Mouse (Mus musculus) frontal cortex, adult 2 months (tissue): Measurements from ENCODE around the gene 9830107B12Rik. TPM values are rescaled to one million over a fixed set of nuclear protein-coding genes. Genes with fewer than 3 reads are reported as not detected.

Experiments used
- DNase-seq, 2 experiments: peaks; one replicate each; pipeline ENCODE4 v3.0.0; 2022; ENCODE audit warnings: low spot score in 1 of 2; ENCODE audit errors: extremely low spot score in 1 of 2
- polyA plus RNA-seq: library from polyadenylated mRNA; depleted of rRNA; stranded (reverse); fragments of >200 nt; gene quantifications from 2 replicates; pipeline ENCODE4 v1.2.3, GENCODE M21; 2012; rRNA removed

Gene 9830107B12Rik
- polyA plus RNA-seq, 1 experiment: not detected

DNA sequence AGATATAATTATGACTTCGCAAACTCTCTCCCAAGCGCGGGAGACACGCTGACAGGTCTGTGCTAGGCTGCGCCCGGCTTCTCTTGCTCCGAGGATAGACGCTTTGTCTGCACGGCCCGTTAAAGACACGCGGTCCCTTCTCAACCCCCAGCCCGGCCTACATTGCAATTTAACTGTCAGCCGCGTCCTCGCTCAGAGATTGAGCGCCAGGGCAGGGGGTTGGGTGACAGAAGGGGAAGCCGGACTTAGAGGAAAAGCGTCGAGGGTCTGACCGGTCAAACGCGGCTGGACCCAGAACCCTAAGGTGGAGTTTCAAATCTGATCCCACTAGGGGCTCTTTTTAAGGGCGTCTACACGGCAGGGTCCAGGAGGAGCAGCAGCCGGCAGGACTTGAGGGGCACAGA lies 50.3 kb downstream of the 9830107B12Rik start:
- no peak for DNase-seq

DNA sequence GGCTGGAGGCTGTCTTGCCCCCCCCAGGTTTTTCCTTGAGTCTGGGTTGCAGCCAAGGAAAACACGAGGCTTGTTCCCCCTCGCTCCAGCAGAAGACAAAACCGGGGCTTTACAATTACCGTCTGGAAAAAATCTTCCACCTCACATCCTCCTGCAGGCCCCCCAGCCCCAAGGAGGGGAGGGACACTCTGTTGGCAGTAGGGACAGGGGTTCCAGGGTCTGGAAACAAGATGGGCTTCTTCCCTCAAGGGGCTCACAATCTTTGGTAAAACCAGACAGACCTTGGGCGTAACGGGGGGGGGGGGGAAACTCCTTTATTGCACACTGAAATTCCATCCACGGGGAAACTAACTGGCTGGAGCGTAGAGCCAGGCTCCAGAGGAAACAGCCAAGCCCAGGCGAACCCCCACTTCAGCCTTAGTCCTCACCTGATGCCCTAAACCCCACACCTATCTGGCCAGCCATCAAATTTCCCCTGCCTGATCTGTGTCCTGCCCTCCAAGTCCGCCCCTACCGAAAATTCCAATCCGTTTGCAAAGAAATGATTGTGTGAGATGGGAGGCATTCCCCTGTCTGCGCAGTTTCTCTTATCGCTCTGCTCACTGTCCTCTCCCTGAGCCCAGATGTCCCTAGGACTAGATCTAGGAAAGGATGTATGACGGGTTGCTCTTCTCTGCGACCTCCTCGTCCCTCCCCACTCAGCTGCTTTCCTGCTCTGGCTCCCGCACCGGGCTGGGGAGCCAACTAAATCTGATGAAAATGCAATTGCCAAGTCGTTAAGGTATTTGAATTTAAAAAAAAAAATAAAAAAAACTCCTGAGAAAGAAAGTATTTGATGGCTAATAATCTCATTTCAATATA lies 51.0 kb downstream of the 9830107B12Rik start:
- DNase-seq: no peak

DNA sequence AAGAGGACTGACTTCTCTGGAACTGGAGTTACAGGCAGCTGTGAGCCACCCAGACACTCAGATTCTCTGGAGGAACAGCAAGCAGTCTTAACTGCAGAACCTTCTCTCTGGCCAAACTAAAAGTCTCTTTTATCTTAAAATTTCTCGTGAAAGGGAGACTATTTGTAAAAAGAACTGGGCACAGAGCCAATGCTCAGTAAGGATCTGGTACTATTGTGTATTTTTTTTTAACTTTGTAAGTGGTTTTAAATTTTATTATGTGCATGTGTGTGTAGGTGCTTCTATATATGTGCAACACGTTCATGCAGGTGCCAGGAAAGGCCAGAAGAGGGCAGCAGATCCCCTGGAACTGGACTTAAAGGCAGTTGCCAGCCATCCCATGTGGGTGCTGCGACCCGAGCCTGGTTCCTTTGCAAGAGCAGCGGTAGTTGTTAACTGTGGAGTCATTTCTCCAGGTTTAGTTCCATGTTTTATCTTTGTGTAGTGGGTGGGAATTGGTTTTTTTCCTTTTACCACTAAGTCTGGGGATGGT lies 52.7 kb downstream of the 9830107B12Rik start:
- no peak for DNase-seq

DNA sequence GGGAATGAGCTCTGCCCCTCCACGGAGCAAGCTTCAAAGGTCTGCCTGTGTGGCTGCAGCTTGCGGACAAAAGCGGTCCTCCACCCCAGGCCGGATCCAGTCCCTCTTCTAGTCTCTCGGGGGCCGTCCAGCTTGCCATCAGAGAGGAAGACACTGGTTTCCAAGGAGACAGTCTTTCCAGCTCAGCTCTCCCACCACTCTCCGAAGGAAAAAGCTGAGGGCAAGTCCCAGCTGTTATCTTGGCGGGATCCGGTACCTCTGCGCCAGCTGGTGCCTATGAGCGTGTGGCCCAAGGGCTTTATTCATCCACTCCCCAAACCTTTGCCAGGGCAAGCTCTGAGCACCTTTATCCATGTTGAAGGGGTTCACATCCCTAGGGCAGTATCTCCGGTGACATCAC lies 55.8 kb downstream of the 9830107B12Rik start:
- DNase-seq: no peak

DNA sequence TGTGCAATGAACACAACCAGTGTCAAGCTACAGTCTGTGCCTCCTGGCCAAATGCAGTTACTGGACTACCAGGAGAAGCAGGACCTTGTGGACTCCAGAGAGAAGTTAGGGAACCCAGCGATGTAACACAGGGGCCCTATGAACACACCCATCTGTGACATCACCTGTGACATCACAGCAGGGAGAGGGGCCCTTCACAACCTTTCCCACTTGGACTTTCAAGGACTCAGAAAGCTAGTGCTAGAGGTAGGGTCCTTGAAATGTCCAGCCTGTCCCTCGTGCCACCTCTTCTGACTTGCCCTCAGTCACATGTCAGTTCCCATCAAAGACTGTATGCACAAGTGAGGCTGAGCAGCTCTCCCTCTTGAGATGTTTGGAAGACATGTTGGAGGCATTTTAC lies 56.6 kb downstream of the 9830107B12Rik start:
- DNase-seq: no peak

DNA sequence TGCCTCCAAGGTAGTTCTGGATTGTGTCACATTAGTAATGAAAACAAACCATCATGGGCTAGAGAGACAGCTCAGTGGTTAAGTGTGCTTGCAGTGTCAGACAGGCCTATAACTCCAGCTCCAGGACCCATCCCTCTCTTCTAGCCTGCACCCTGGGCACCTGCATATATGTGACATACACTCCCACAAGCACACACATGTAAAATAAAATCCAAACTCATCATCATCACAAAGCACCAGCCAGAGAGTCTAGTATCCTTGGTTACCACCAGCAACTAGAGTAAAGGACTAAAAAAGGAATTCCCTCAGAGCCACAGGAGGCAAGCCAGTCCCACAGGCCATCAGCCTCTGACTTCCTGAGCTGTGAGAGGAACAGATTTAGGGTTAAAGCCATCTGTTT lies 57.0 kb downstream of the 9830107B12Rik start, which contains the start of gene 1700067P10Rik:
1700067P10Rik (plus strand) TSS at position 301 of the 400 bp plus-strand sequence.
- no peak for DNase-seq

DNA sequence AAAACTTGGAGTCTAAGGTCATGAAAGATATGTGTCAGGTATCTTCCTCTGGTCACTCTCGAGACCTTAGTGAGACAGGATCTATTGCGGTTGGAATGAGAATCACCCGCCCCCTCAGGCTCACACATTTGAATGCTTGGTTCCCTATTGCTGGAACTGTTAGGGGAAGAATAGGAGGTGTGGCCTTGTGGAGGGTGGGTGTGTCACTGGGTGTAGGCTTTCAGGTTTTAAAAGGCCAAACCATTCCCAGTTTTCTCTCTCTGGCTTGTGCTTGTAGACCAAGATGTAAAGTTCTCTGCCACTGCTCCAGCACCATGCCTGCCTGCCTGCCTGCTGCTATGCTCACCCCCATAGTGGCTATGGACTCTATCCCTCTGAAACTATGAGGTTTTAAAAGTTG lies 65.4 kb downstream of the 9830107B12Rik start:
- no peak for DNase-seq

Other genes with a start within 250 kb of the 9830107B12Rik start
- 41.7 and 50.1 TPM in 2 replicates for gene Foxp4, start 221.6 kb downstream of the 9830107B12Rik start, polyA plus RNA-seq
- gene 1700122O11Rik, start 108.0 kb downstream of the 9830107B12Rik start, polyA plus RNA-seq: not detected in 2 replicates
- 0.15 and 0.42 TPM in 2 replicates for gene 1700067P10Rik, start 56.9 kb downstream of the 9830107B12Rik start, polyA plus RNA-seq
- not detected in 2 replicates for gene A530064D06Rik, start 21.0 kb upstream of the 9830107B12Rik start, polyA plus RNA-seq
- not detected in 2 replicates for gene Trem1, start 86.5 kb upstream of the 9830107B12Rik start, polyA plus RNA-seq
- 0.11 and 0.18 TPM in 2 replicates for gene Trem3, start 101.5 kb upstream of the 9830107B12Rik start, polyA plus RNA-seq
- gene Treml4, start 118.0 kb upstream of the 9830107B12Rik start, polyA plus RNA-seq: 0.04 and 0.21 TPM in 2 replicates
- gene Treml2, start 153.2 kb upstream of the 9830107B12Rik start, polyA plus RNA-seq: 0.29 and 0.32 TPM in 2 replicates
- 0.12 and 0.13 TPM in 2 replicates for gene B430306N03Rik, start 169.9 kb upstream of the 9830107B12Rik start, polyA plus RNA-seq
- 32.8 and 34.9 TPM in 2 replicates for gene Trem2, start 200.1 kb upstream of the 9830107B12Rik start, polyA plus RNA-seq
- gene Treml1, start 213.6 kb upstream of the 9830107B12Rik start, polyA plus RNA-seq: 0.34 and 0.36 TPM in 2 replicates